Mouse (Mus musculus) gastrocnemius, adult 2 months (tissue): ENCODE measurements at regions not wholly inside any gene's neighbourhood (a gene's known extent, or its start where the extent isn't known, plus 50 kb on each side); places are given as distances from the start of the nearest gene placed in this dataset.

Source experiments
- DNase-seq: peaks from one replicate; pipeline ENCODE4 v3.0.0; 2022
- H3K27ac ChIP-seq: fragments of 200-600 bp; 2 replicates; pipeline ENCODE4 v1.8.1; 2022; ENCODE audit warnings: mild to moderate bottlenecking
- H3K4me3 ChIP-seq: fragments of 200-600 bp; 2 replicates; pipeline ENCODE4 v1.8.1; 2022; ENCODE audit warnings: mild to moderate bottlenecking, moderate library complexity
- CTCF ChIP-seq: fragments of 200-600 bp; IDR thresholded peaks from 2 replicates; pipeline ENCODE4 v1.8.1; 2022; ENCODE audit warnings: antibody characterized with exemption, mild to moderate bottlenecking, moderate library complexity
- intact Hi-C: fragments of 180-260 bp; cut with DNase I; formaldehyde crosslinking; loops from one replicate; pipeline ENCODE4 v1.15.1; 2025

- intact Hi-C loops = no loop called here
- DNase-seq = no peak
- no peak overlapping the region for H3K27ac ChIP-seq
- no peak overlapping the region for H3K4me3 ChIP-seq
- TF ChIP-seq CTCF = no peak
Measured at GRCm38 (mm10) chr2:48597793-48598583, 215.9 kb upstream of the Acvr2a start.

GRCm38 (mm10) chr2:48599367-48599766, 214.5 kb upstream of the Acvr2a start:
- intact Hi-C loops = no loop called here
- H3K27ac ChIP-seq = no peak overlapping the region
- no peak for DNase-seq
- no peak for TF ChIP-seq CTCF
- no peak overlapping the region for H3K4me3 ChIP-seq

- intact Hi-C loops = no loop called here
- TF ChIP-seq CTCF = no peak
- Histone ChIP-seq H3K27ac (no peak overlapping the region), H3K4me3 (no peak overlapping the region)
- DNase-seq = no peak
Measured at GRCm38 (mm10) chr2:48601855-48602254, 212.1 kb upstream of the Acvr2a start.

- TF ChIP-seq CTCF = no peak
- intact Hi-C loops = no loop called here
Measured at GRCm38 (mm10) chr2:48609466-48609865, 204.4 kb upstream of the Acvr2a start.

GRCm38 (mm10) chr2:48612251-48612650, 201.7 kb upstream of the Acvr2a start:
- intact Hi-C loops = no loop called here

More at GRCm38 (mm10) chr2:48609466-48609865, 204.4 kb upstream of the Acvr2a start:
- DNase-seq = no peak
- Histone ChIP-seq H3K4me3 (no peak overlapping the region), H3K27ac (no peak overlapping the region)

GRCm38 (mm10) chr2:48617141-48617699, 196.7 kb upstream of the Acvr2a start:
- intact Hi-C loops = no loop called here
- Histone ChIP-seq H3K4me3 (no peak overlapping the region), H3K27ac (peak overlapping the region; percentile 46)
- DNase-seq = no peak
- TF ChIP-seq CTCF = no peak

More at GRCm38 (mm10) chr2:48612251-48612650, 201.7 kb upstream of the Acvr2a start:
- no peak overlapping the region for H3K4me3 ChIP-seq
- no peak for DNase-seq
- H3K27ac ChIP-seq = no peak overlapping the region
- no peak for TF ChIP-seq CTCF

- no peak for TF ChIP-seq CTCF
- DNase-seq = no peak
- intact Hi-C loops = no loop called here
- no peak overlapping the region for H3K4me3 ChIP-seq
- peak overlapping the region; percentile 69 for H3K27ac ChIP-seq
Measured at GRCm38 (mm10) chr2:48619042-48619441, 194.9 kb upstream of the Acvr2a start.

GRCm38 (mm10) chr2:48620815-48621214, 193.1 kb upstream of the Acvr2a start:
- intact Hi-C loops = no loop called here
- no peak for TF ChIP-seq CTCF
- Histone ChIP-seq H3K27ac (no peak overlapping the region), H3K4me3 (no peak overlapping the region)
- DNase-seq = no peak

- intact Hi-C loops = no loop called here
- Histone ChIP-seq H3K4me3 (no peak overlapping the region), H3K27ac (no peak overlapping the region)
- no peak for DNase-seq
- TF ChIP-seq CTCF = no peak
Measured at GRCm38 (mm10) chr2:48622316-48622715, 191.6 kb upstream of the Acvr2a start.

- intact Hi-C loops = no loop called here
- peak; percentile 27 for DNase-seq
Measured at GRCm38 (mm10) chr2:48624040-48624439, 189.9 kb upstream of the Acvr2a start.

GRCm38 (mm10) chr2:48624461-48624860, 189.4 kb upstream of the Acvr2a start:
- no peak for TF ChIP-seq CTCF
- DNase-seq = no peak
- Histone ChIP-seq H3K4me3 (no peak overlapping the region), H3K27ac (no peak overlapping the region)
- intact Hi-C loops = no loop called here

More at GRCm38 (mm10) chr2:48624040-48624439, 189.9 kb upstream of the Acvr2a start:
- Histone ChIP-seq H3K4me3 (no peak overlapping the region), H3K27ac (no peak overlapping the region)
- TF ChIP-seq CTCF = no peak

GRCm38 (mm10) chr2:48627011-48627410, 186.9 kb upstream of the Acvr2a start:
- no peak for TF ChIP-seq CTCF
- DNase-seq = no peak
- intact Hi-C loops = no loop called here
- H3K4me3 ChIP-seq = no peak overlapping the region
- H3K27ac ChIP-seq = no peak overlapping the region

- intact Hi-C loops = no loop called here
- no peak for TF ChIP-seq CTCF
- H3K27ac ChIP-seq = no peak overlapping the region
Measured at GRCm38 (mm10) chr2:48629106-48630050, 184.5 kb upstream of the Acvr2a start.

More at GRCm38 (mm10) chr2:48629106-48630050, 184.5 kb upstream of the Acvr2a start:
- no peak overlapping the region for H3K4me3 ChIP-seq
- no peak for DNase-seq
